In genomic region chr4:139142985-139143384, GRCm38 (mm10) we compare ENCODE assay signal across 8 mouse cellular contexts. TPM values are rescaled to one million over a fixed set of nuclear protein-coding genes. Genes with fewer than 3 reads are reported as not detected.
DNase-seq lines count a peak whose midpoint lies in the region; ATAC-seq and TF ChIP-seq lines count a peak whose summit lies in the region.

No protein-coding gene starts in this region.

- ATAC-seq in heart, embryonic 13.5 days (ENCODE audit: extremely low read depth, insufficient number of reproducible peaks, low FRiP score, low TSS enrichment): no peak
- no peak for ATAC-seq in forebrain, embryonic 11.5 days (replicated peaks; ENCODE audit: low FRiP score)
- ATAC-seq in liver, embryonic 13.5 days (ENCODE audit: low read depth): no peak

- no peaks in the 10 kb centered on the region for H3K4me1 ChIP-seq in heart, embryonic 13.5 days
- H3K4me1 ChIP-seq in forebrain, embryonic 11.5 days (replicated peaks; ENCODE audit: control insufficient read depth, insufficient read depth, low read length): no peaks in the 10 kb centered on the region
- no peaks in the 10 kb centered on the region for H3K4me1 ChIP-seq in liver, embryonic 13.5 days (replicated peaks)

- H3K9ac ChIP-seq in heart, embryonic 13.5 days: no peak overlapping the region
- H3K9ac ChIP-seq in forebrain, embryonic 11.5 days (ENCODE audit: low read length): no peak overlapping the region
- no peak overlapping the region for H3K9ac ChIP-seq in liver, embryonic 13.5 days

- TF ChIP-seq CTCF in layer of hippocampus, adult 2 months (conservative IDR thresholded peaks at IDR 0.05): no peak

- no peaks in the 10 kb centered on the region for H3K27me3 ChIP-seq in heart, embryonic 13.5 days (replicated peaks)
- H3K27me3 ChIP-seq in forebrain, embryonic 11.5 days (ENCODE audit: control insufficient read depth, insufficient read depth, low read length): no peaks in the 10 kb centered on the region
- peaks cover 3% of the 10 kb centered on the region for H3K27me3 ChIP-seq in liver, embryonic 13.5 days

- H3K27ac ChIP-seq in heart, embryonic 13.5 days (replicated peaks): no peak overlapping the region
- H3K27ac ChIP-seq in forebrain, embryonic 11.5 days (ENCODE audit: low read depth, low read length): no peak overlapping the region
- no peak overlapping the region for H3K27ac ChIP-seq in liver, embryonic 13.5 days
- H3K27ac ChIP-seq in layer of hippocampus, adult 2 months: no peak overlapping the region

- peak overlapping the region; percentile 24; the same call in 1 of the 2 replicates for H3K4me2 ChIP-seq in heart, embryonic 13.5 days
- no peak overlapping the region for H3K4me2 ChIP-seq in forebrain, embryonic 11.5 days (ENCODE audit: low read depth, low read length, severe bottlenecking)
- peak overlapping the region; percentile 4; the same call in 1 of the 2 replicates for H3K4me2 ChIP-seq in liver, embryonic 13.5 days

- H3K4me3 ChIP-seq in heart, embryonic 13.5 days: no peak overlapping the region
- no peak overlapping the region for H3K4me3 ChIP-seq in forebrain, embryonic 11.5 days (ENCODE audit: low read depth, low read length)
- no peak overlapping the region for H3K4me3 ChIP-seq in liver, embryonic 13.5 days (replicated peaks)
- H3K4me3 ChIP-seq in layer of hippocampus, adult 2 months: no peak overlapping the region

- H3K9me3 ChIP-seq in heart, embryonic 13.5 days: no peaks in the 10 kb centered on the region
- peaks cover 4% of the 10 kb centered on the region for H3K9me3 ChIP-seq in forebrain, embryonic 11.5 days (ENCODE audit: control insufficient read depth, low read length)
- H3K9me3 ChIP-seq in liver, embryonic 13.5 days (replicated peaks): no peaks in the 10 kb centered on the region

- no peaks in the 10 kb centered on the region for H3K36me3 ChIP-seq in heart, embryonic 13.5 days
- H3K36me3 ChIP-seq in forebrain, embryonic 11.5 days (ENCODE audit: control insufficient read depth, insufficient read depth, low read length): no peaks in the 10 kb centered on the region
- H3K36me3 ChIP-seq in liver, embryonic 13.5 days: no peaks in the 10 kb centered on the region

- WGBS in heart, embryonic 13.5 days: 62% methylated on average over 9 of the region's 9 CpGs
- WGBS in forebrain, embryonic 11.5 days: 41% methylated on average over 9 of the region's 9 CpGs
- WGBS in liver, embryonic 13.5 days (ENCODE audit: insufficient replicate concordance): 61% methylated on average over 9 of the region's 9 CpGs

- no peak for DNase-seq in heart, postnatal 4 days
- DNase-seq in ES-CJ7 (ENCODE audit: low read depth, low spot score): peak; percentile 80
- DNase-seq in forebrain, embryonic 11.5 days (ENCODE audit: low spot score): peak; percentile 72
- no peak for DNase-seq in liver, embryonic 13.5 days
- DNase-seq in frontal cortex, adult 2 months (ENCODE audit: extremely low spot score in 1 of 2, low spot score in 1 of 2): no peak
- DNase-seq in layer of hippocampus, adult 2 months (ENCODE audit: low spot score in 2 of 2): no peak
- DNase-seq in adrenal gland, postnatal 4 days (ENCODE audit: low spot score in 2 of 2): no peak

RNA-seq across cellular contexts. Expression of gene Minos1, which starts 12.1 kb away (rescaled TPM):
- 572 and 667 TPM in 2 replicates for polyA plus RNA-seq in heart, embryonic 13.5 days (2015; fragmentation: Nextera tagmentation; extraction: Ambion mirVana)
- total RNA-seq in heart, postnatal 4 days (2021): 100 to 1,000 TPM; 588 to 656 TPM
- polyA plus RNA-seq in forebrain, embryonic 11.5 days (2014; fragmentation: Nextera tagmentation; extraction: Ambion mirVana): 344 and 387 TPM in 2 replicates
- polyA plus RNA-seq in liver, embryonic 13.5 days (2015; fragmentation: Nextera tagmentation; extraction: Ambion mirVana): 403 and 435 TPM in 2 replicates
- 162 and 170 TPM in 2 replicates for polyA plus RNA-seq in frontal cortex, adult 2 months (2012; rRNA removed)
- total RNA-seq in layer of hippocampus, adult 2 months (2021): 100 to 1,000 TPM; 184 to 196 TPM
- 100 to 1,000 TPM; 352 to 357 TPM for total RNA-seq in adrenal gland, postnatal 4 days (2021)

RNA-seq across cellular contexts. Expression of gene Capzb, which starts 49.7 kb away (rescaled TPM):
- polyA plus RNA-seq in heart, embryonic 13.5 days (2015; fragmentation: Nextera tagmentation; extraction: Ambion mirVana): 376 and 386 TPM in 2 replicates
- 100 to 1,000 TPM; 423 to 429 TPM for total RNA-seq in heart, postnatal 4 days (2021)
- 238 and 240 TPM in 2 replicates for polyA plus RNA-seq in forebrain, embryonic 11.5 days (2014; fragmentation: Nextera tagmentation; extraction: Ambion mirVana)
- polyA plus RNA-seq in liver, embryonic 13.5 days (2015; fragmentation: Nextera tagmentation; extraction: Ambion mirVana): 173 and 198 TPM in 2 replicates
- polyA plus RNA-seq in frontal cortex, adult 2 months (2012; rRNA removed): 222 and 227 TPM in 2 replicates
- total RNA-seq in layer of hippocampus, adult 2 months (2021): 100 to 1,000 TPM; 374 to 416 TPM
- 100 to 1,000 TPM; 343 to 361 TPM for total RNA-seq in adrenal gland, postnatal 4 days (2021)

RNA-seq across cellular contexts. Expression of gene Nbl1, which starts 50.2 kb away (rescaled TPM):
- 13.4 and 15.2 TPM in 2 replicates for polyA plus RNA-seq in heart, embryonic 13.5 days (2015; fragmentation: Nextera tagmentation; extraction: Ambion mirVana)
- total RNA-seq in heart, postnatal 4 days (2021): 10 to 100 TPM; 19.6 to 20.8 TPM
- 23.9 and 24.7 TPM in 2 replicates for polyA plus RNA-seq in forebrain, embryonic 11.5 days (2014; fragmentation: Nextera tagmentation; extraction: Ambion mirVana)
- 1.6 and 2.0 TPM in 2 replicates for polyA plus RNA-seq in liver, embryonic 13.5 days (2015; fragmentation: Nextera tagmentation; extraction: Ambion mirVana)
- polyA plus RNA-seq in frontal cortex, adult 2 months (2012; rRNA removed): 78.9 and 79.7 TPM in 2 replicates
- 10 to 100 TPM; 84.4 to 89.9 TPM for total RNA-seq in layer of hippocampus, adult 2 months (2021)
- 10 to 100 TPM; 47.4 to 49.2 TPM for total RNA-seq in adrenal gland, postnatal 4 days (2021)

Comparison
In these comparisons a context has a peak if more than half of its experiments do, and no peak if none do; other contexts are left out.
1. DNase-seq: peak in ES-CJ7 (single experiment) and forebrain, embryonic 11.5 days (single experiment); none in heart, postnatal 4 days (single experiment), liver, embryonic 13.5 days (single experiment), frontal cortex, adult 2 months (0 of 2), layer of hippocampus, adult 2 months (0 of 2) and adrenal gland, postnatal 4 days (0 of 2).